15 mouse cellular contexts compared by ENCODE assay signal in genomic region chr2:144003544-144003943, GRCm38 (mm10). TPM values are rescaled to one million over a fixed set of nuclear protein-coding genes. Genes with fewer than 3 reads are reported as not detected.
DNase-seq lines count a peak whose midpoint lies in the region; ATAC-seq lines count a peak whose summit lies in the region.
"Had no signal": no experiment of that assay in that cellular context is flagged by ENCODE, and none has a peak within 500 bp of the region (broad histone marks: within the 10 kb centered on the region; RNA-seq: fewer than 3 reads in every experiment).

No protein-coding gene starts in this region.

- no peak overlapping the region for H3K27ac ChIP-seq in hindbrain, embryonic 15.5 days (replicated peaks)
- no peak overlapping the region for H3K27ac ChIP-seq in hindbrain, embryonic 12.5 days
- H3K27ac ChIP-seq: embryonic facial prominence, embryonic 13.5 days; gastrocnemius, adult 2 months; neural tube, embryonic 13.5 days had no signal

- no peak overlapping the region for H3K4me2 ChIP-seq in hindbrain, embryonic 15.5 days
- H3K4me2 ChIP-seq in hindbrain, embryonic 12.5 days (replicated peaks): no peak overlapping the region
- H3K4me2 ChIP-seq: embryonic facial prominence, embryonic 13.5 days; neural tube, embryonic 13.5 days had no signal

- 41% methylated on average over 2 of the region's 2 CpGs for WGBS in hindbrain, embryonic 15.5 days
- 70% methylated on average over 2 of the region's 2 CpGs for WGBS in hindbrain, embryonic 12.5 days

- H3K4me3 ChIP-seq in hindbrain, embryonic 15.5 days: no peak overlapping the region
- H3K4me3 ChIP-seq in hindbrain, embryonic 12.5 days: no peak overlapping the region
- H3K4me3 ChIP-seq: embryonic facial prominence, embryonic 13.5 days; gastrocnemius, adult 2 months; neural tube, embryonic 13.5 days had no signal

- H3K4me1 ChIP-seq in hindbrain, embryonic 15.5 days (replicated peaks): peaks cover 15% of the 10 kb centered on the region
- no peaks in the 10 kb centered on the region for H3K4me1 ChIP-seq in hindbrain, embryonic 12.5 days

- no peaks in the 10 kb centered on the region for H3K9me3 ChIP-seq in hindbrain, embryonic 15.5 days
- H3K9me3 ChIP-seq in hindbrain, embryonic 12.5 days (replicated peaks): no peaks in the 10 kb centered on the region
- H3K9me3 ChIP-seq: embryonic facial prominence, embryonic 13.5 days; neural tube, embryonic 13.5 days had no signal

- peak; percentile 37 for DNase-seq in right cerebral cortex, postnatal 4 days
- no peak for DNase-seq in right cerebral cortex, adult 18-20 months
- DNase-seq in kidney, adult 9 months: peak; percentile 68
- no peak for DNase-seq in testis, postnatal 10 days (ENCODE audit: low spot score)
- no peak for DNase-seq in layer of hippocampus, postnatal 25 days (ENCODE audit: extremely low spot score in 1 of 2, low spot score in 1 of 2)
- DNase-seq: gastrocnemius, adult 2 months had no signal

- no peaks in the 10 kb centered on the region for H3K36me3 ChIP-seq in hindbrain, embryonic 15.5 days
- no peaks in the 10 kb centered on the region for H3K36me3 ChIP-seq in hindbrain, embryonic 12.5 days
- H3K36me3 ChIP-seq: neural tube, embryonic 13.5 days had no signal

- H3K27me3 ChIP-seq in hindbrain, embryonic 15.5 days: no peaks in the 10 kb centered on the region
- no peaks in the 10 kb centered on the region for H3K27me3 ChIP-seq in hindbrain, embryonic 12.5 days
- H3K27me3 ChIP-seq: embryonic facial prominence, embryonic 13.5 days; neural tube, embryonic 13.5 days had no signal

- H3K9ac ChIP-seq in hindbrain, embryonic 15.5 days: no peak overlapping the region
- H3K9ac ChIP-seq in hindbrain, embryonic 12.5 days: no peak overlapping the region
- H3K9ac ChIP-seq: embryonic facial prominence, embryonic 13.5 days; neural tube, embryonic 13.5 days had no signal

- peak; percentile 68 for ATAC-seq in hindbrain, embryonic 15.5 days (ENCODE audit: low FRiP score, low read depth)
- no peak for ATAC-seq in hindbrain, embryonic 12.5 days (ENCODE audit: low FRiP score)

RNA-seq across cellular contexts. Expression of gene Rrbp1, which starts 7.5 kb away (rescaled TPM):
- polyA plus RNA-seq in hindbrain, embryonic 15.5 days (2015; fragmentation: Nextera tagmentation; extraction: Ambion mirVana): 32.3 and 37.5 TPM in 2 replicates
- 60.7 and 61.6 TPM in 2 replicates for polyA plus RNA-seq in hindbrain, embryonic 12.5 days (2016; fragmentation: Nextera tagmentation; extraction: Ambion mirVana)
- total RNA-seq in layer of hippocampus, postnatal 25 days (2021): 10 to 100 TPM; 61.6 to 72.9 TPM

RNA-seq across cellular contexts. Expression of gene Banf2, which starts 29.3 kb away (rescaled TPM):
- not detected in 2 replicates for polyA plus RNA-seq in hindbrain, embryonic 15.5 days (2015; fragmentation: Nextera tagmentation; extraction: Ambion mirVana)
- polyA plus RNA-seq in hindbrain, embryonic 12.5 days (2016; fragmentation: Nextera tagmentation; extraction: Ambion mirVana): not detected in 2 replicates
- total RNA-seq in layer of hippocampus, postnatal 25 days (2021): not detected
- total RNA-seq: gastrocnemius, adult 2 months; left cerebral cortex, postnatal 14 days; megakaryocyte, adult 5-6 weeks; MEL had no signal
- polyA plus RNA-seq: embryonic facial prominence, embryonic 13.5 days; intestine, embryonic 14.5 days; neural tube, embryonic 13.5 days; urinary bladder, adult 2 months had no signal

Comparison
In these comparisons a context has a peak if more than half of its experiments do, and no peak if none do; other contexts are left out.
1. DNase-seq: peak in right cerebral cortex, postnatal 4 days (single experiment) and kidney, adult 9 months (single experiment); none in right cerebral cortex, adult 18-20 months (single experiment), testis, postnatal 10 days (single experiment) and layer of hippocampus, postnatal 25 days (0 of 2).